Mouse (Mus musculus) granulocyte monocyte progenitor cell, adult 5-6 weeks (primary cell): ENCODE measurements around the gene Gm49388. TPM values are rescaled to one million over a fixed set of nuclear protein-coding genes. Genes with fewer than 3 reads are reported as not detected.
"Not testable (repeated sequence)": the region's sequence is repeated elsewhere in the genome, so short reads cannot be mapped to it uniquely, and the experiment has no call there.

ENCODE experiments used
- ATAC-seq: replicated peaks from 2 replicates; pipeline ENCODE4 v1.8.0; 2016; ENCODE audit warnings: mild to moderate bottlenecking, moderate TSS enrichment, inconsistent platforms; ENCODE audit not compliant: poor library complexity, severe bottlenecking
- total RNA-seq, 2 experiments: library from RNA; stranded (forward) in 1 of 2; stranded (reverse) in 1 of 2; fragments of 200-712, 200-1000 nt in 1 of 2; fragments of >200 nt in 1 of 2; fragmentation: Nextera tagmentation in 1 of 2; gene quantifications; 2 replicates each; pipeline ENCODE4 v1.2.3; 2014 to 2017

Gene Gm49388
- total RNA-seq, 2 experiments from 2014 or later: 1.2 TPM; not detected in 1

- no peak for ATAC-seq
Measured at GRCm38 (mm10) chr7:127767671-127768345, 17.6 kb upstream of the Gm49388 start.

- no peak for ATAC-seq
Measured at GRCm38 (mm10) chr7:127768346-127768996, 16.9 kb upstream of the Gm49388 start.

GRCm38 (mm10) chr7:127768997-127769593 is 16.3 kb upstream of the Gm49388 start:
- peak; percentile 72 for ATAC-seq

- ATAC-seq: peak; percentile 70
Measured at GRCm38 (mm10) chr7:127769651-127770038, 15.8 kb upstream of the Gm49388 start, which contains the start of gene Orai3. Orai3 (plus strand) TSS chr7:127769815.

GRCm38 (mm10) chr7:127770039-127770905 is 15.1 kb upstream of the Gm49388 start:
- ATAC-seq: peak; percentile 31

- ATAC-seq: no peak
Measured at GRCm38 (mm10) chr7:127771262-127771661, 14.1 kb upstream of the Gm49388 start.

- ATAC-seq: no peak
Measured at GRCm38 (mm10) chr7:127772080-127772479, 13.3 kb upstream of the Gm49388 start.

GRCm38 (mm10) chr7:127772557-127772956 is 12.9 kb upstream of the Gm49388 start:
- ATAC-seq: no peak

GRCm38 (mm10) chr7:127773664-127774384 is 11.6 kb upstream of the Gm49388 start:
- peak; percentile 22 for ATAC-seq

GRCm38 (mm10) chr7:127775837-127776236 is 9.6 kb upstream of the Gm49388 start:
- ATAC-seq: not testable (repeated sequence)

- ATAC-seq: peak; percentile 63
Measured at GRCm38 (mm10) chr7:127776426-127776825, 9.0 kb upstream of the Gm49388 start, which contains the start of gene Setd1a. Setd1a (plus strand) TSS chr7:127776670.

- ATAC-seq: peak; percentile 80
Measured at GRCm38 (mm10) chr7:127776878-127777473, 8.4 kb upstream of the Gm49388 start.

- ATAC-seq: peak; percentile 13
Measured at GRCm38 (mm10) chr7:127777474-127778266, 7.7 kb upstream of the Gm49388 start.

- ATAC-seq: no peak
Measured at GRCm38 (mm10) chr7:127778350-127778749, 7.1 kb upstream of the Gm49388 start.

- ATAC-seq: no peak
Measured at GRCm38 (mm10) chr7:127797076-127797845, 11.9 kb downstream of the Gm49388 start.

- no peak for ATAC-seq
Measured at GRCm38 (mm10) chr7:127798591-127798990, 13.2 kb downstream of the Gm49388 start.

- ATAC-seq: no peak
Measured at GRCm38 (mm10) chr7:127799211-127799610, 13.8 kb downstream of the Gm49388 start.

GRCm38 (mm10) chr7:127799738-127800137 is 14.3 kb downstream of the Gm49388 start:
- ATAC-seq: no peak
